Mouse (Mus musculus): Measurements from ENCODE around the gene Casp4. TPM values are rescaled to one million over a fixed set of nuclear protein-coding genes. Genes with fewer than 3 reads are reported as not detected.

The Casp4 gene
- total and polyA plus RNA-seq, 2 experiments from 2014 or later: 1.7 to 8.2 TPM

- TF ChIP-seq CTCF (IDR thresholded peaks at IDR 0.05; ENCODE audit: low read depth) (no peak), EP300 (IDR thresholded peaks at IDR 0.05; ENCODE audit: low read depth) (no peak)
These were observed 2.8 kb downstream of the Casp4 start for GRCm38 (mm10) chr9:5311435-5311834.

GRCm38 (mm10) chr9:5328204-5328603, 19.6 kb downstream of the Casp4 start:
- 0 out of 2 replicates have a peak, but pooled peaks cover 4% of the 10 kb centered on the region for H3K36me3 ChIP-seq (replicated peaks; ENCODE audit: control insufficient read depth, insufficient read depth, low read length)
- WGBS: 52% methylated on average over 3 of the region's 3 CpGs

More at GRCm38 (mm10) chr9:5311435-5311834, 2.8 kb downstream of the Casp4 start:
- 38% methylated on average over 4 of the region's 4 CpGs for WGBS
- DNase-seq (ENCODE audit: low spot score): no peak
- H3K4me2 ChIP-seq (ENCODE audit: low read depth, low read length): no peak overlapping the region
- H3K9me3 ChIP-seq (replicated peaks; ENCODE audit: control insufficient read depth, low read length): no peaks in the 10 kb centered on the region
- no peak overlapping the region for H3K27ac ChIP-seq (ENCODE audit: low read depth)
- ATAC-seq (ENCODE audit: insufficient read depth, low read depth): no peak
- H3K9ac ChIP-seq (replicated peaks; ENCODE audit: low read depth, low read length): no peak overlapping the region
- no peaks in the 10 kb centered on the region for H3K36me3 ChIP-seq (replicated peaks; ENCODE audit: control insufficient read depth, insufficient read depth, low read length)
- H3K27me3 ChIP-seq (ENCODE audit: control insufficient read depth, insufficient read depth, low read length): no peaks in the 10 kb centered on the region
- H3K4me3 ChIP-seq (ENCODE audit: low read depth, low read length): no peak overlapping the region
- no peaks in the 10 kb centered on the region for H3K4me1 ChIP-seq (ENCODE audit: control insufficient read depth, insufficient read depth)

GRCm38 (mm10) chr9:5332441-5332840, 23.8 kb downstream of the Casp4 start:
- TF ChIP-seq CTCF (IDR thresholded peaks at IDR 0.05; ENCODE audit: low read depth) (no peak), EP300 (IDR thresholded peaks at IDR 0.05; ENCODE audit: low read depth) (no peak)
- ATAC-seq (ENCODE audit: insufficient read depth, low read depth) (no peak), DNase-seq (ENCODE audit: low spot score) (no peak)
- H3K27ac ChIP-seq (ENCODE audit: low read depth): no peak overlapping the region
- H3K27me3 ChIP-seq (ENCODE audit: control insufficient read depth, insufficient read depth, low read length): no peaks in the 10 kb centered on the region
- H3K4me2 ChIP-seq (ENCODE audit: low read depth, low read length): no peak overlapping the region
- H3K4me1 ChIP-seq (ENCODE audit: control insufficient read depth, insufficient read depth): no peaks in the 10 kb centered on the region
- no peak overlapping the region for H3K4me3 ChIP-seq (ENCODE audit: low read depth, low read length)
- H3K9ac ChIP-seq (replicated peaks; ENCODE audit: low read depth, low read length): no peak overlapping the region
- no peaks in the 10 kb centered on the region for H3K9me3 ChIP-seq (replicated peaks; ENCODE audit: control insufficient read depth, low read length)
- no peaks in the 10 kb centered on the region for H3K36me3 ChIP-seq (replicated peaks; ENCODE audit: control insufficient read depth, insufficient read depth, low read length)

More at GRCm38 (mm10) chr9:5328204-5328603, 19.6 kb downstream of the Casp4 start:
- DNase-seq (ENCODE audit: low spot score): no peak
- no peaks in the 10 kb centered on the region for H3K4me1 ChIP-seq (ENCODE audit: control insufficient read depth, insufficient read depth)
- no peak overlapping the region for H3K4me2 ChIP-seq (ENCODE audit: low read depth, low read length)
- H3K4me3 ChIP-seq (ENCODE audit: low read depth, low read length): no peak overlapping the region
- H3K9ac ChIP-seq (replicated peaks; ENCODE audit: low read depth, low read length): no peak overlapping the region
- no peak for ATAC-seq (ENCODE audit: insufficient read depth, low read depth)
- no peak overlapping the region for H3K27ac ChIP-seq (ENCODE audit: low read depth)
- TF ChIP-seq CTCF (IDR thresholded peaks at IDR 0.05; ENCODE audit: low read depth) (no peak), EP300 (IDR thresholded peaks at IDR 0.05; ENCODE audit: low read depth) (no peak)
- no peaks in the 10 kb centered on the region for H3K27me3 ChIP-seq (ENCODE audit: control insufficient read depth, insufficient read depth, low read length)
- H3K9me3 ChIP-seq (replicated peaks; ENCODE audit: control insufficient read depth, low read length): no peaks in the 10 kb centered on the region

GRCm38 (mm10) chr9:5333422-5333821, 24.8 kb downstream of the Casp4 start:
- H3K27me3 ChIP-seq (ENCODE audit: control insufficient read depth, insufficient read depth, low read length): no peaks in the 10 kb centered on the region
- no peak for ATAC-seq (ENCODE audit: insufficient read depth, low read depth)
- no peaks in the 10 kb centered on the region for H3K9me3 ChIP-seq (replicated peaks; ENCODE audit: control insufficient read depth, low read length)
- H3K27ac ChIP-seq (ENCODE audit: low read depth): no peak overlapping the region
- H3K36me3 ChIP-seq (replicated peaks; ENCODE audit: control insufficient read depth, insufficient read depth, low read length): no peaks in the 10 kb centered on the region
- no peak for DNase-seq (ENCODE audit: low spot score)
- no peak overlapping the region for H3K9ac ChIP-seq (replicated peaks; ENCODE audit: low read depth, low read length)
- TF ChIP-seq CTCF (IDR thresholded peaks at IDR 0.05; ENCODE audit: low read depth) (no peak), EP300 (IDR thresholded peaks at IDR 0.05; ENCODE audit: low read depth) (no peak)
- H3K4me3 ChIP-seq (ENCODE audit: low read depth, low read length): no peak overlapping the region
- 73% methylated on average over 1 of the region's 1 CpGs for WGBS
- H3K4me1 ChIP-seq (ENCODE audit: control insufficient read depth, insufficient read depth): no peaks in the 10 kb centered on the region
- H3K4me2 ChIP-seq (ENCODE audit: low read depth, low read length): no peak overlapping the region

- no peak overlapping the region for H3K4me3 ChIP-seq (ENCODE audit: low read depth, low read length)
- no peaks in the 10 kb centered on the region for H3K36me3 ChIP-seq (replicated peaks; ENCODE audit: control insufficient read depth, insufficient read depth, low read length)
- H3K4me2 ChIP-seq (ENCODE audit: low read depth, low read length): no peak overlapping the region
- ATAC-seq (ENCODE audit: insufficient read depth, low read depth) (no peak), DNase-seq (ENCODE audit: low spot score) (no peak)
- no peak overlapping the region for H3K27ac ChIP-seq (ENCODE audit: low read depth)
- no peak for TF ChIP-seq CTCF (IDR thresholded peaks at IDR 0.05; ENCODE audit: low read depth)
- TF ChIP-seq EP300 (IDR thresholded peaks at IDR 0.05; ENCODE audit: low read depth): no peak
- WGBS: 32% methylated on average over 1 of the region's 1 CpGs
- H3K27me3 ChIP-seq (ENCODE audit: control insufficient read depth, insufficient read depth, low read length): no peaks in the 10 kb centered on the region
- no peaks in the 10 kb centered on the region for H3K4me1 ChIP-seq (ENCODE audit: control insufficient read depth, insufficient read depth)
- H3K9ac ChIP-seq (replicated peaks; ENCODE audit: low read depth, low read length): no peak overlapping the region
- no peaks in the 10 kb centered on the region for H3K9me3 ChIP-seq (replicated peaks; ENCODE audit: control insufficient read depth, low read length)
These were observed 34.5 kb downstream of the Casp4 start for GRCm38 (mm10) chr9:5343092-5343491.

- TF ChIP-seq CTCF (IDR thresholded peaks at IDR 0.05; ENCODE audit: low read depth) (no peak), EP300 (IDR thresholded peaks at IDR 0.05; ENCODE audit: low read depth) (no peak)
- DNase-seq (ENCODE audit: low spot score): no peak
- no peak for ATAC-seq (ENCODE audit: insufficient read depth, low read depth)
- H3K27ac ChIP-seq (ENCODE audit: low read depth): no peak overlapping the region
- H3K4me3 ChIP-seq (ENCODE audit: low read depth, low read length): no peak overlapping the region
- H3K27me3 ChIP-seq (ENCODE audit: control insufficient read depth, insufficient read depth, low read length): no peaks in the 10 kb centered on the region
- no peak overlapping the region for H3K9ac ChIP-seq (replicated peaks; ENCODE audit: low read depth, low read length)
- H3K9me3 ChIP-seq (replicated peaks; ENCODE audit: control insufficient read depth, low read length): no peaks in the 10 kb centered on the region
- no peaks in the 10 kb centered on the region for H3K4me1 ChIP-seq (ENCODE audit: control insufficient read depth, insufficient read depth)
- 70% methylated on average over 4 of the region's 4 CpGs for WGBS
- no peaks in the 10 kb centered on the region for H3K36me3 ChIP-seq (replicated peaks; ENCODE audit: control insufficient read depth, insufficient read depth, low read length)
- no peak overlapping the region for H3K4me2 ChIP-seq (ENCODE audit: low read depth, low read length)
These were observed 35.5 kb downstream of the Casp4 start for GRCm38 (mm10) chr9:5344090-5344489.

Data from heart, postnatal 0 days (tissue).